Mouse (Mus musculus): ENCODE results near the gene BC030499.

BC030499 gene

GRCm38 (mm10) chr11:78345801-78346200, 55.2 kb downstream of the BC030499 start:
- no peak for DNase-seq (ENCODE audit: low read depth, low spot score)
